Mouse (Mus musculus): ENCODE measurements around the gene Nrxn3. TPM values are rescaled to one million over a fixed set of nuclear protein-coding genes. Genes with fewer than 3 reads are reported as not detected.
A peak's percentile ranks its signal among the peaks of the same experiment; 100 is the strongest.

Gene Nrxn3
- polyA plus RNA-seq, 1 experiment from 2014 or later: 4.4 TPM

DNA sequence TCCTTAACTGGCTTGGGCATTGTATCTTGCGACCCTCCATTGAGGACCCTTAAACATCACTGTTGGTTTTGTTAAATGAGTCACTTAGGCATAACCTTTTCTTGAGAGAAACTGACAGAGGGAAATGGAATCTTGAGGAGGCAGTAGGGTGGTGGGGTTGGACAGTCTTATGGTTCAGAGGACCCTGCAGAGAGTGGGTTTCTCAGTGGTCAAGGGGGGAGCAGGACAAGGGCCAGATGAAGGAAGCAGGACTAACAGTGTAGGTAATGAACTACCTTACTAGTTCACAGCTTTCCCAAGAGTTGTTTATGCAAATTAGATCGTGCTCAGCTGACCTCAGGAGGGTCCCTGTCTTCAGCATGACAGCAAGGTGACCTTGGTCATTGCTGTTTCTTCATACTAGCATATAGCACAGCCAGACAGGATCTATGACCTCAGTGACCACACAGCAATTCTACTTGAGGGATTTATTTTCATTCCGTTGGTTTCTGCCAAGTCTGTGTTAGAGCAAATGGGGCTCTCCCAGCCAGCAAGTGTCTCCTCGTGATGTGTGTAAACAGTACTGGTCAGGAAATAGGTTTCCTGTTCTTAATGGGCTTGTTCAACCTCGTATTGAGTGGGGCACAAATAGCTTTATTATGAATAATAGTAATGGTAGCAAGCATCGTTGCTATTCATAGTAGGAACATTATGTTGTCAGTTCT, 384.4 kb downstream of the Nrxn3 start:
- Histone ChIP-seq H3K36me3 (replicated peaks) (no peaks in the 10 kb centered on the region), H3K4me3 (no peak overlapping the region), H3K9me3 (no peaks in the 10 kb centered on the region), H3K27me3 (replicated peaks; ENCODE audit: low read depth, poor library complexity, severe bottlenecking) (no peaks in the 10 kb centered on the region), H3K4me1 (0 out of 2 replicates have a peak, but pooled peaks cover 3% of the 10 kb centered on the region), H3K27ac (replicated peaks) (no peak overlapping the region)
- 72% methylated on average over 6 of the region's 6 CpGs for WGBS
- no peak for DNase-seq (ENCODE audit: low spot score)

GRCm38 (mm10) chr12:89109779-89110335, 387.2 kb downstream of the Nrxn3 start:
- Histone ChIP-seq H3K9me3 (no peaks in the 10 kb centered on the region), H3K27ac (replicated peaks) (no peak overlapping the region), H3K27me3 (replicated peaks; ENCODE audit: low read depth, poor library complexity, severe bottlenecking) (no peaks in the 10 kb centered on the region), H3K36me3 (replicated peaks) (no peaks in the 10 kb centered on the region), H3K4me1 (0 out of 2 replicates have a peak, but pooled peaks cover 3% of the 10 kb centered on the region), H3K4me3 (no peak overlapping the region)
- 78% methylated on average over 7 of the region's 7 CpGs for WGBS
- DNase-seq (ENCODE audit: low spot score): no peak

GRCm38 (mm10) chr12:89128602-89129001, 405.9 kb downstream of the Nrxn3 start:
- WGBS: 77% methylated on average over 4 of the region's 4 CpGs
- H3K27me3 ChIP-seq (replicated peaks; ENCODE audit: low read depth, poor library complexity, severe bottlenecking): no peaks in the 10 kb centered on the region
- H3K27ac ChIP-seq (replicated peaks): no peak overlapping the region
- no peak overlapping the region for H3K4me3 ChIP-seq
- H3K4me1 ChIP-seq: no peaks in the 10 kb centered on the region
- no peaks in the 10 kb centered on the region for H3K9me3 ChIP-seq
- no peaks in the 10 kb centered on the region for H3K36me3 ChIP-seq (replicated peaks)
- DNase-seq (ENCODE audit: low spot score): no peak

- H3K4me1 ChIP-seq: no peaks in the 10 kb centered on the region
- DNase-seq (ENCODE audit: low spot score): peak; percentile 13
- H3K36me3 ChIP-seq (replicated peaks): no peaks in the 10 kb centered on the region
- no peak overlapping the region for H3K27ac ChIP-seq (replicated peaks)
- H3K9me3 ChIP-seq: no peaks in the 10 kb centered on the region
- H3K27me3 ChIP-seq (replicated peaks; ENCODE audit: low read depth, poor library complexity, severe bottlenecking): no peaks in the 10 kb centered on the region
- H3K4me3 ChIP-seq: no peak overlapping the region
- 64% methylated on average over 9 of the region's 9 CpGs for WGBS
Measured at GRCm38 (mm10) chr12:89129139-89129907, 406.6 kb downstream of the Nrxn3 start.

DNA sequence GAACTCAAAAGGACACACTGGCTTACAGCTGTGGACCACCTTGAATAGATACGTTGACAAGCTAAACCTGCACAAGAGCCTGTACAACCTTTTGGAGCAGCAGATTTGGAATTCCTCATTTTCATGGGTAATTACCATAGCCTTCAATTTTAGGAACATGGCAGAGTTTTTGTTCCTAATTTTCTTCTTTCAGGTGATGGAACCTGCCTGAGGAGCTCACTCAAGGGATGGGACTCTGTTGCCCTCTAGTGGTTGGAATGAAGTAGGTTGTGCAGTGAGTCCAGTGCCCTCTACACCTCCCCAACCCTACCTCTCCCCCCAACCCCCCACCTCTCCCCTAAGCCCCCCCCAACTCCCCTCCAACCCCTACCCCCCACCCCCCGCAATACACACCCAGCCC, 411.7 kb downstream of the Nrxn3 start:
- Histone ChIP-seq H3K36me3 (replicated peaks) (no peaks in the 10 kb centered on the region), H3K27ac (replicated peaks) (no peak overlapping the region), H3K9me3 (no peaks in the 10 kb centered on the region), H3K27me3 (replicated peaks; ENCODE audit: low read depth, poor library complexity, severe bottlenecking) (no peaks in the 10 kb centered on the region), H3K4me3 (no peak overlapping the region), H3K4me1 (no peaks in the 10 kb centered on the region)
- DNase-seq (ENCODE audit: low spot score): peak; percentile 9
- 74% methylated on average over 2 of the region's 2 CpGs for WGBS

DNA sequence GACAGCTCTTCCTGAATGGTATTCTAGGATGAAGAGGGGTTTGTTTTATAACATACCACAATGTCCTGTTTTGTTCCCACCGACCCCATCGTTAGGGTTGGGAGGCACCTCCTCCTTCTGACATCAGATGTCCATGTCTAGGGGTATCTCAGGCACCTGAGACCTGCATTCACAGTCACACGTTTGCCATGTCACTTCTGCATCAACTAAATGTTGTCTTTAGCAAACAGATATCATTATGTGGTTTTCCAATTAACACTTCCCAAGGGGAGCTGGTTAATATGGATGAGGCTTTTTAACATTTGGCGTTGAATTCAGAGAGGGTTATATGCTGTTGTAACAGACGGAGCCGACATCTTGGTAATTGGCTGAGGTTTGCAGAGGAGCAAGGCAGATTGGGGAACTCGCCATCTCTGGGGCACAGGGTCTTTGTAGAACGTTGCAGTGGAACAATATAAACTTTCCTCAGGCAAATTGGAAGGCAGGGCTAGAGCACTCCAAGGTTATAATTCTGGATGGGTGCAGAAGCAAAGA, 412.2 kb downstream of the Nrxn3 start:
- Histone ChIP-seq H3K27ac (replicated peaks) (no peak overlapping the region), H3K4me3 (no peak overlapping the region), H3K36me3 (replicated peaks) (no peaks in the 10 kb centered on the region), H3K9me3 (no peaks in the 10 kb centered on the region), H3K27me3 (replicated peaks; ENCODE audit: low read depth, poor library complexity, severe bottlenecking) (no peaks in the 10 kb centered on the region), H3K4me1 (no peaks in the 10 kb centered on the region)
- WGBS: 73% methylated on average over 8 of the region's 8 CpGs
- DNase-seq (ENCODE audit: low spot score): no peak

GRCm38 (mm10) chr12:89148974-89149411, 426.3 kb downstream of the Nrxn3 start:
- Histone ChIP-seq H3K27ac (replicated peaks) (no peak overlapping the region), H3K4me3 (no peak overlapping the region), H3K27me3 (replicated peaks; ENCODE audit: low read depth, poor library complexity, severe bottlenecking) (no peaks in the 10 kb centered on the region), H3K9me3 (no peaks in the 10 kb centered on the region), H3K4me1 (peaks cover 9% of the 10 kb centered on the region), H3K36me3 (replicated peaks) (no peaks in the 10 kb centered on the region)
- WGBS: 30% methylated on average over 3 of the region's 3 CpGs
- DNase-seq (ENCODE audit: low spot score): peak; percentile 17

- H3K9me3 ChIP-seq: no peaks in the 10 kb centered on the region
- no peaks in the 10 kb centered on the region for H3K36me3 ChIP-seq (replicated peaks)
- H3K27me3 ChIP-seq (replicated peaks; ENCODE audit: low read depth, poor library complexity, severe bottlenecking): no peaks in the 10 kb centered on the region
- H3K4me3 ChIP-seq: no peak overlapping the region
- H3K27ac ChIP-seq (replicated peaks): no peak overlapping the region
- 80% methylated on average over 2 of the region's 2 CpGs for WGBS
- no peak for DNase-seq (ENCODE audit: low spot score)
- H3K4me1 ChIP-seq: peaks cover 9% of the 10 kb centered on the region
Measured at GRCm38 (mm10) chr12:89149455-89149854, 426.8 kb downstream of the Nrxn3 start.

- 79% methylated on average over 9 of the region's 9 CpGs for WGBS
- Histone ChIP-seq H3K4me1 (peaks cover 2% of the 10 kb centered on the region; the same call in 1 of the 2 replicates), H3K27ac (replicated peaks) (no peak overlapping the region), H3K36me3 (replicated peaks) (no peaks in the 10 kb centered on the region), H3K4me3 (no peak overlapping the region), H3K9me3 (no peaks in the 10 kb centered on the region), H3K27me3 (replicated peaks; ENCODE audit: low read depth, poor library complexity, severe bottlenecking) (no peaks in the 10 kb centered on the region)
- DNase-seq (ENCODE audit: low spot score): no peak
Measured at GRCm38 (mm10) chr12:89156086-89156757, 433.5 kb downstream of the Nrxn3 start.

- WGBS: 68% methylated on average over 8 of the region's 8 CpGs
- no peak overlapping the region for H3K27ac ChIP-seq (replicated peaks)
Measured at GRCm38 (mm10) chr12:89159353-89159752, 436.7 kb downstream of the Nrxn3 start.

GRCm38 (mm10) chr12:89174306-89175159, 451.9 kb downstream of the Nrxn3 start:
- H3K27me3 ChIP-seq (replicated peaks; ENCODE audit: low read depth, poor library complexity, severe bottlenecking): no peaks in the 10 kb centered on the region
- H3K36me3 ChIP-seq (replicated peaks): no peaks in the 10 kb centered on the region
- no peak for DNase-seq (ENCODE audit: low spot score)
- H3K4me1 ChIP-seq: 0 out of 2 replicates have a peak, but pooled peaks cover 7% of the 10 kb centered on the region
- no peak overlapping the region for H3K4me3 ChIP-seq
- H3K9me3 ChIP-seq: no peaks in the 10 kb centered on the region
- no peak overlapping the region; the same call in 1 of the 2 replicates for H3K27ac ChIP-seq (replicated peaks)
- WGBS: 44% methylated on average over 12 of the region's 12 CpGs

More at GRCm38 (mm10) chr12:89159353-89159752, 436.7 kb downstream of the Nrxn3 start:
- Histone ChIP-seq H3K9me3 (no peaks in the 10 kb centered on the region), H3K4me1 (peaks cover 2% of the 10 kb centered on the region; the same call in 1 of the 2 replicates), H3K36me3 (replicated peaks) (no peaks in the 10 kb centered on the region), H3K4me3 (no peak overlapping the region), H3K27me3 (replicated peaks; ENCODE audit: low read depth, poor library complexity, severe bottlenecking) (no peaks in the 10 kb centered on the region)
- no peak for DNase-seq (ENCODE audit: low spot score)

All from embryonic facial prominence, embryonic 10.5 days (tissue).